Mouse (Mus musculus) limb, embryonic 14.5 days (tissue): Measurements from ENCODE around the gene Reep6. TPM values are rescaled to one million over a fixed set of nuclear protein-coding genes. Genes with fewer than 3 reads are reported as not detected.

ENCODE experiments used
- ATAC-seq: fragments of 200-750 bp; cut with Nextera tagmentation; 2 replicates; pipeline ENCODE4 v1.8.0; 2017; ENCODE audit warnings: low read depth, moderate number of reproducible peaks, moderate TSS enrichment; ENCODE audit not compliant: low FRiP score
- DNase-seq: peaks from one replicate; pipeline ENCODE4 v3.0.0-alpha.2; 2015; ENCODE audit warnings: low spot score
- H3K27ac ChIP-seq: fragments of 300-500 bp; sonication (generic); replicated peaks from 2 replicates; pipeline ENCODE4 v1.5.1; 2014; ENCODE audit warnings: low read depth, mild to moderate bottlenecking, low read length, moderate library complexity, mixed read lengths
- H3K27me3 ChIP-seq: fragments of 300-500 bp; sonication (generic); 2 replicates; pipeline ENCODE4 v1.6.1; 2014; ENCODE audit warnings: low read length, mixed read lengths; ENCODE audit not compliant: control insufficient read depth, insufficient read depth
- H3K36me3 ChIP-seq: fragments of 300-500 bp; sonication (generic); 2 replicates; pipeline ENCODE4 v1.6.1; 2014; ENCODE audit warnings: mild to moderate bottlenecking, low read length, moderate library complexity, mixed read lengths; ENCODE audit not compliant: control insufficient read depth, insufficient read depth
- H3K4me1 ChIP-seq: fragments of 300-500 bp; sonication (generic); 2 replicates; pipeline ENCODE4 v1.6.1; 2014; ENCODE audit warnings: antibody characterized with exemption, low read length, mixed read lengths; ENCODE audit not compliant: control insufficient read depth, insufficient read depth
- H3K4me2 ChIP-seq: fragments of 300-500 bp; sonication (generic); replicated peaks from 2 replicates; pipeline ENCODE4 v1.6.1; 2014; ENCODE audit warnings: low read depth, mild to moderate bottlenecking, low read length, moderate library complexity; ENCODE audit not compliant: severe bottlenecking
- H3K4me3 ChIP-seq: fragments of 300-500 bp; sonication (generic); replicated peaks from 2 replicates; pipeline ENCODE4 v1.5.1; 2014; ENCODE audit warnings: low read length
- H3K9ac ChIP-seq: fragments of 300-500 bp; sonication (generic); 2 replicates; pipeline ENCODE4 v1.6.1; 2014; ENCODE audit warnings: mild to moderate bottlenecking, low read depth, low read length, moderate library complexity; ENCODE audit not compliant: severe bottlenecking
- H3K9me3 ChIP-seq: fragments of 300-500 bp; sonication (generic); 2 replicates; pipeline ENCODE4 v1.6.1; 2016; ENCODE audit warnings: low read length; ENCODE audit not compliant: control insufficient read depth
- POLR2A ChIP-seq: fragments of 200-500 bp; IDR thresholded peaks from 2 replicates; pipeline ENCODE4 v1.8.0; 2012; ENCODE audit warnings: inconsistent platforms, mild to moderate bottlenecking, moderate library complexity, borderline replicate concordance; ENCODE audit not compliant: insufficient read depth, insufficient read length; ENCODE audit errors: extremely low read depth
- WGBS: fragments of 180-500 bp; shearing (Covaris S2); extraction: QIAGEN DNeasy Blood & Tissue Kit; methylation state at CpG from one replicate; pipeline ENCODE4 v1.1.7; 2014; 5-methylcytosine and 5-hydroxymethylcytosine counted together
- polyA plus RNA-seq, 2 experiments: library from polyadenylated mRNA; depleted of rRNA in 1 of 2; stranded (reverse) in 1 of 2; unstranded in 1 of 2; fragments of >200 nt; fragmentation: Nextera tagmentation in 1 of 2; extraction: Ambion mirVana in 1 of 2; gene quantifications; 2 replicates each; pipeline versions ENCODE4 v1.2.1 to v1.2.3; 2012 to 2014

Reep6 gene
- polyA plus RNA-seq, 2 experiments = 3.9 to 10.5 TPM

- H3K27me3 ChIP-seq = peaks cover 50% of the 10 kb centered on the region
Measured at GRCm38 (mm10) chr10:80317011-80317410, 12.7 kb upstream of the Reep6 start.

DNA sequence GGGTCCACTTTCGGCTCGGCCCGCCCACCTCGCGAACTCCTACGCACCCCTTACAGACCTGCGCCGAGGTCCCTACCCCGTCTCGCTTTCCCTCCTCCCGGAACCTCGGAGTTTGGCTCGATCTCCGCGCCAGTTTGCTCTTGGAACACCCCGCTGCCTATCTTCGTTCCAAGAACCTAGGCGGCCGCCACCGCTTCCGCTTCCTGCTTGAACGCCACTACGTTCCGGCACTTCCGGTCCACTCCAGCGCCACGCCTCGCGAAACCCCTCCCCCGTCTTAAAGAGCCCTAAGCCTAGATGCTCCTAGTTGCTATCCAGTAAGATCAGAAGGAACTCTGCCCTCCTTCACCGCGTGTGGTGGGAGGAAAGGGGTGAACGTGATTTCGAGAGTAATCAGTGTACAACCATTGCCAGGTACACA, 9.4 kb upstream of the Reep6 start, which contains the start of gene 2310011J03Rik:
TSS of gene 2310011J03Rik (minus strand) at position 198 of the 421 bp plus-strand sequence.
- peak within 1 kb of the TSS; percentile 71 for H3K9ac ChIP-seq
- TF ChIP-seq POLR2A = no peak; the same call in 1 of the 2 replicates
- peak within 1 kb of the TSS; percentile 78 for H3K4me3 ChIP-seq
- under 1% methylated on average over 34 of the region's 34 CpGs for WGBS
- peaks cover 17% of the 10 kb centered on the region; the same call in 1 of the 2 replicates for H3K36me3 ChIP-seq
- H3K9me3 ChIP-seq = no peaks in the 10 kb centered on the region
- H3K4me2 ChIP-seq = peak within 1 kb of the TSS; percentile 64
- H3K27me3 ChIP-seq = peaks cover 17% of the 10 kb centered on the region
- DNase-seq = peak; percentile 92
- peaks cover 10% of the 10 kb centered on the region; the same call in 1 of the 2 replicates for H3K4me1 ChIP-seq
- peak; percentile 79 for ATAC-seq
- peak within 1 kb of the TSS; percentile 58 for H3K27ac ChIP-seq

More at GRCm38 (mm10) chr10:80317011-80317410, 12.7 kb upstream of the Reep6 start:
- Histone ChIP-seq H3K4me3 (no peak overlapping the region), H3K4me1 (0 out of 2 replicates have a peak, but pooled peaks cover 3% of the 10 kb centered on the region), H3K4me2 (no peak overlapping the region), H3K36me3 (peaks cover 17% of the 10 kb centered on the region; the same call in 1 of the 2 replicates), H3K9me3 (no peaks in the 10 kb centered on the region), H3K27ac (no peak overlapping the region), H3K9ac (no peak overlapping the region)
- WGBS = 45% methylated on average over 10 of the region's 10 CpGs
- ATAC-seq (no peak), DNase-seq (no peak)
- no peak for TF ChIP-seq POLR2A

- no peak for ATAC-seq
- no peak for TF ChIP-seq POLR2A
- Histone ChIP-seq H3K9ac (no peak overlapping the region), H3K9me3 (no peaks in the 10 kb centered on the region), H3K4me1 (peaks cover 10% of the 10 kb centered on the region; the same call in 1 of the 2 replicates), H3K4me2 (no peak overlapping the region), H3K4me3 (no peak overlapping the region), H3K27me3 (peaks cover 9% of the 10 kb centered on the region; the same call in 1 of the 2 replicates), H3K27ac (no peak overlapping the region), H3K36me3 (peaks cover 17% of the 10 kb centered on the region; the same call in 1 of the 2 replicates)
- DNase-seq = no peak
- WGBS = 79% methylated on average over 6 of the region's 6 CpGs
Measured at GRCm38 (mm10) chr10:80321014-80321669, 8.6 kb upstream of the Reep6 start.

- WGBS = 93% methylated on average over 21 of the region's 21 CpGs
- TF ChIP-seq POLR2A = no peak
- Histone ChIP-seq H3K9ac (peak overlapping the region; percentile 64; the same call in 1 of the 2 replicates), H3K27ac (no peak overlapping the region), H3K4me2 (peak overlapping the region; percentile 99), H3K4me1 (peaks cover 10% of the 10 kb centered on the region; the same call in 1 of the 2 replicates), H3K9me3 (no peaks in the 10 kb centered on the region), H3K4me3 (peak overlapping the region; percentile 60; the same call in 1 of the 2 replicates), H3K36me3 (peaks cover 17% of the 10 kb centered on the region; the same call in 1 of the 2 replicates), H3K27me3 (peaks cover 6% of the 10 kb centered on the region; the same call in 1 of the 2 replicates)
- DNase-seq (no peak), ATAC-seq (no peak)
Measured at GRCm38 (mm10) chr10:80321670-80322581, 7.8 kb upstream of the Reep6 start.

GRCm38 (mm10) chr10:80322811-80323211, 6.9 kb upstream of the Reep6 start:
- H3K4me2 ChIP-seq = peak overlapping the region; percentile 99
- no peak overlapping the region for H3K27ac ChIP-seq
- H3K9me3 ChIP-seq = no peaks in the 10 kb centered on the region
- ATAC-seq (no peak), DNase-seq (no peak)
- H3K27me3 ChIP-seq = no peaks in the 10 kb centered on the region
- peaks cover 10% of the 10 kb centered on the region; the same call in 1 of the 2 replicates for H3K4me1 ChIP-seq
- H3K9ac ChIP-seq = peak overlapping the region; percentile 64
- peak overlapping the region; percentile 60 for H3K4me3 ChIP-seq
- no peak for TF ChIP-seq POLR2A
- WGBS = 3% methylated on average over 28 of the region's 28 CpGs
- H3K36me3 ChIP-seq = peaks cover 13% of the 10 kb centered on the region; the same call in 1 of the 2 replicates
